Mouse (Mus musculus) ovary, adult 2 months (tissue): ENCODE measurements around the gene Gng13. TPM values are rescaled to one million over a fixed set of nuclear protein-coding genes. Genes with fewer than 3 reads are reported as not detected.

Source experiments
- polyA plus RNA-seq: library from polyadenylated mRNA; depleted of rRNA; stranded (reverse); fragments of >200 nt; gene quantifications from 2 replicates; pipeline ENCODE4 v1.2.3, GENCODE M21; 2012; rRNA removed

The Gng13 gene
- 2.7 and 3.5 TPM in 2 replicates for polyA plus RNA-seq

GRCm38 (mm10) chr17:25716711-25717637 lies at the start of gene Gng13:
Gene Gng13, plus strand, starts transcription at chr17:25717171.

GRCm38 (mm10) chr17:25727265-25728008 lies 10.5 kb downstream of the Gng13 start, which contains the start of the genes Chtf18 and Rpusd1:
Gene Chtf18, minus strand, starts transcription at chr17:25727419.
Gene Rpusd1, plus strand, starts transcription at chr17:25727670.

GRCm38 (mm10) chr17:25735745-25736144 lies 18.8 kb downstream of the Gng13 start, which contains the start of gene Mslnl:
Gene Mslnl, plus strand, starts transcription at chr17:25736042.

GRCm38 (mm10) chr17:25754241-25754640 lies 37.3 kb downstream of the Gng13 start, which contains the start of gene Msln:
Gene Msln, minus strand, starts transcription at chr17:25754378.

Other genes starting within 250 kb of the Gng13 start
- gene Sstr5, start 219.9 kb upstream of the Gng13 start, polyA plus RNA-seq, result not detected in 2 replicates
- gene Sox8, start 146.5 kb upstream of the Gng13 start, polyA plus RNA-seq, result 4.4 and 5.8 TPM in 2 replicates
- 22.7 and 27.2 TPM in 2 replicates for gene Lmf1, start 138.1 kb upstream of the Gng13 start, polyA plus RNA-seq
- 12.0 and 22.1 TPM in 2 replicates for gene Chtf18, start 10.2 kb downstream of the Gng13 start, polyA plus RNA-seq
- 82.3 and 86.0 TPM in 2 replicates for gene Rpusd1, start 10.5 kb downstream of the Gng13 start, polyA plus RNA-seq
- gene Mslnl, start 18.9 kb downstream of the Gng13 start, polyA plus RNA-seq, result 0.94 and 1.2 TPM in 2 replicates
- gene Msln, start 37.2 kb downstream of the Gng13 start, polyA plus RNA-seq, result 33.2 and 39.7 TPM in 2 replicates
- 24.6 and 29.5 TPM in 2 replicates for gene Narfl, start 56.6 kb downstream of the Gng13 start, polyA plus RNA-seq
- gene Haghl, start 68.5 kb downstream of the Gng13 start, polyA plus RNA-seq, result 86.4 and 90.9 TPM in 2 replicates
- 17.5 and 18.6 TPM in 2 replicates for gene Ccdc78, start 69.4 kb downstream of the Gng13 start, polyA plus RNA-seq
- 159 and 201 TPM in 2 replicates for gene Fam173a, start 75.7 kb downstream of the Gng13 start, polyA plus RNA-seq
- 2.5 TPM in 1 of 2 replicates, not detected in the other for gene AC134908.4, start 78.5 kb downstream of the Gng13 start, polyA plus RNA-seq
- gene Metrn, start 80.0 kb downstream of the Gng13 start, polyA plus RNA-seq, result 100 and 135 TPM in 2 replicates
- gene Fbxl16, start 91.9 kb downstream of the Gng13 start, polyA plus RNA-seq, result 5.4 and 6.6 TPM in 2 replicates
- gene Wdr24, start 106.5 kb downstream of the Gng13 start, polyA plus RNA-seq, result 58.5 and 62.1 TPM in 2 replicates
- gene Jmjd8, start 111.7 kb downstream of the Gng13 start, polyA plus RNA-seq, result 68.4 and 97.3 TPM in 2 replicates
- 198 and 215 TPM in 2 replicates for gene Stub1, start 116.2 kb downstream of the Gng13 start, polyA plus RNA-seq
- gene Rhbdl1, start 120.1 kb downstream of the Gng13 start, polyA plus RNA-seq, result 62.2 and 86.4 TPM in 2 replicates
- 92.8 and 93.1 TPM in 2 replicates for gene Gm20683, start 124.6 kb downstream of the Gng13 start, polyA plus RNA-seq
- 128 and 135 TPM in 2 replicates for gene Rhot2, start 127.7 kb downstream of the Gng13 start, polyA plus RNA-seq
- gene Wdr90, start 144.3 kb downstream of the Gng13 start, polyA plus RNA-seq, result 96.6 and 108 TPM in 2 replicates
- gene Mcrip2, start 151.6 kb downstream of the Gng13 start, polyA plus RNA-seq, result 280 and 319 TPM in 2 replicates
- 252 TPM in 2 replicates for gene Mettl26, start 157.9 kb downstream of the Gng13 start, polyA plus RNA-seq
- 2.3 and 3.1 TPM in 2 replicates for gene Wfikkn1, start 163.7 kb downstream of the Gng13 start, polyA plus RNA-seq
- gene Rab40c, start 202.6 kb downstream of the Gng13 start, polyA plus RNA-seq, result 55.7 and 59.0 TPM in 2 replicates
- gene Pigq, start 227.8 kb downstream of the Gng13 start, polyA plus RNA-seq, result 167 and 173 TPM in 2 replicates
- 30.0 and 56.2 TPM in 2 replicates for gene Nhlrc4, start 227.8 kb downstream of the Gng13 start, polyA plus RNA-seq
- gene A930017K11Rik, start 235.4 kb downstream of the Gng13 start, polyA plus RNA-seq, result 0.11 and 0.17 TPM in 2 replicates